In the genomic region with DNA sequence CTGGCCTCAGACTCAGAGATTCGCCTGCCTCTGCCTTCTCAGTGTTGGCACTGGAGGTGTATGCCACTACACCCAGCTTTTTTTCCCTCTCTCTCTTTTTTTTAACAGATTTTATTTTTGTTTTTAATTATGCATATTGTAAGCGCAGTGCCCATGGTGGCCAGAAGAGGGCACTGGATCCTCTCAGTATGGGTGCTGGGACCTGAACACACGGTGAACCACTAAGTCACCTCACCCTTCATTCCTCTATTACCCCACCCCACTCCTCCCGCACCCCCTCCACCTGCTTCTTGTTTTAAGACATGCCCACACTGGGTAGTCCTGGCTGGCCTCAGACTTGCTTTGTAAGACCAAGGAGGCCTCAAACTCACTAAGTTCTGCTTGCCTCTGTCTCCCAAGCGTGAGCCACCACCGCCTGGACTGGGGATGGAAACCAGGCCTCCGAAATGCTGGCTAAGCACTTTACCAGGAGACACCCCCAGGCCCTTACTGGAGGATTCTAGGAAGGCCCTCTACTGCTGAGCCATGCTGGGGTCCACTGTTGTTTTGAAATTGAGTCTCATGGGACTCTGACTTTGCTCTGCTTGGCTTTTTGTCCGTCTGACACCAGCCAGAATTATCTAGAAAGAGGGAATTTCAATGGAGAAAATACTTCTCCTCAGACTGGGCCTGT, we compare ENCODE assay signal across 9 mouse cellular contexts. TPM values are rescaled to one million over a fixed set of nuclear protein-coding genes. Genes with fewer than 3 reads are reported as not detected.
DNase-seq lines count a peak whose midpoint lies in the region; ATAC-seq and TF ChIP-seq lines count a peak whose summit lies in the region.
"Had no signal": no experiment of that assay in that cellular context is flagged by ENCODE, and none has a peak within 500 bp of the region (broad histone marks: within the 10 kb centered on the region; RNA-seq: fewer than 3 reads in every experiment).

No protein-coding gene starts in this region.

- H3K36me3 ChIP-seq in intestine, postnatal 0 days (ENCODE audit: control insufficient read depth, insufficient read depth), result peaks cover 71% of the 10 kb centered on the region
- H3K36me3 ChIP-seq in intestine, embryonic 16.5 days (ENCODE audit: control insufficient read depth, insufficient read depth, low read length), result peaks cover 11% of the 10 kb centered on the region; the same call in 1 of the 2 replicates
- peaks cover 75% of the 10 kb centered on the region for H3K36me3 ChIP-seq in limb, embryonic 14.5 days (ENCODE audit: control insufficient read depth, insufficient read depth, low read length)
- no peaks in the 10 kb centered on the region for H3K36me3 ChIP-seq in neural tube, embryonic 15.5 days

- no peaks in the 10 kb centered on the region for H3K27me3 ChIP-seq in intestine, postnatal 0 days (replicated peaks; ENCODE audit: control insufficient read depth, insufficient read depth, low read length)
- H3K27me3 ChIP-seq in intestine, embryonic 16.5 days (replicated peaks; ENCODE audit: control insufficient read depth, insufficient read depth, low read length), result no peaks in the 10 kb centered on the region
- no peaks in the 10 kb centered on the region for H3K27me3 ChIP-seq in limb, embryonic 14.5 days (ENCODE audit: control insufficient read depth, insufficient read depth, low read length)
- H3K27me3 ChIP-seq in neural tube, embryonic 15.5 days (replicated peaks), result no peaks in the 10 kb centered on the region
- H3K27me3 ChIP-seq: embryonic facial prominence, embryonic 13.5 days had no signal

- TF ChIP-seq POLR2A in bone marrow macrophage, adult 2 months (IDR thresholded peaks at IDR 0.05; ENCODE audit: borderline replicate concordance, low read depth, low read length), result no peak
- TF ChIP-seq POLR2A in limb, embryonic 14.5 days (IDR thresholded peaks at IDR 0.05; ENCODE audit: borderline replicate concordance, extremely low read depth, insufficient read depth, insufficient read length), result no peak

- 57% methylated on average over 8 of the region's 8 CpGs for WGBS in intestine, postnatal 0 days
- 60% methylated on average over 8 of the region's 8 CpGs for WGBS in intestine, embryonic 16.5 days
- WGBS in limb, embryonic 14.5 days, result 55% methylated on average over 8 of the region's 8 CpGs
- WGBS in neural tube, embryonic 15.5 days, result 64% methylated on average over 8 of the region's 8 CpGs

- ATAC-seq in intestine, postnatal 0 days, result no peak
- ATAC-seq in intestine, embryonic 16.5 days, result no peak
- ATAC-seq in CD4-positive, CD25-positive, alpha-beta regulatory T cell, adult 4 months, result peak; percentile 49
- ATAC-seq in limb, embryonic 14.5 days (ENCODE audit: low FRiP score, low read depth), result peak; percentile 21; the same call in 1 of the 2 replicates
- 0 out of 2 replicates have a peak, but pooled peaks have one; percentile 36 for ATAC-seq in neural tube, embryonic 15.5 days (ENCODE audit: low FRiP score)
- no peak for ATAC-seq in frontal cortex, adult (ENCODE audit: low TSS enrichment)

- no peak overlapping the region for H3K27ac ChIP-seq in intestine, postnatal 0 days (ENCODE audit: low read depth, low read length)
- no peak overlapping the region for H3K27ac ChIP-seq in intestine, embryonic 16.5 days (ENCODE audit: low read length)
- no peak overlapping the region for H3K27ac ChIP-seq in bone marrow macrophage, adult 2 months (ENCODE audit: insufficient read depth, low read depth, low read length)
- H3K27ac ChIP-seq in limb, embryonic 14.5 days (replicated peaks; ENCODE audit: low read depth, low read length), result 0 out of 2 replicates have a peak overlapping the region, but pooled peaks have one; percentile 8
- H3K27ac ChIP-seq in neural tube, embryonic 15.5 days (replicated peaks), result no peak overlapping the region
- H3K27ac ChIP-seq: embryonic facial prominence, embryonic 13.5 days had no signal

- H3K4me2 ChIP-seq in intestine, postnatal 0 days (replicated peaks; ENCODE audit: low read depth), result no peak overlapping the region
- no peak overlapping the region for H3K4me2 ChIP-seq in intestine, embryonic 16.5 days (ENCODE audit: low read depth, low read length)
- no peak overlapping the region for H3K4me2 ChIP-seq in limb, embryonic 14.5 days (replicated peaks; ENCODE audit: low read depth, low read length, severe bottlenecking)
- no peak overlapping the region for H3K4me2 ChIP-seq in neural tube, embryonic 15.5 days
- H3K4me2 ChIP-seq: embryonic facial prominence, embryonic 13.5 days had no signal

- H3K4me1 ChIP-seq in intestine, postnatal 0 days (replicated peaks; ENCODE audit: control insufficient read depth, insufficient read depth, low read length), result no peaks in the 10 kb centered on the region
- peaks cover 12% of the 10 kb centered on the region for H3K4me1 ChIP-seq in intestine, embryonic 16.5 days (ENCODE audit: control insufficient read depth, insufficient read depth, low read length)
- H3K4me1 ChIP-seq in bone marrow macrophage, adult 2 months (ENCODE audit: control insufficient read depth, insufficient read depth, low read length), result no peaks in the 10 kb centered on the region
- no peaks in the 10 kb centered on the region for H3K4me1 ChIP-seq in limb, embryonic 14.5 days (ENCODE audit: control insufficient read depth, insufficient read depth, low read length)
- H3K4me1 ChIP-seq in neural tube, embryonic 15.5 days, result no peaks in the 10 kb centered on the region

- DNase-seq in forelimb bud, embryonic 11.5 days (ENCODE audit: low read depth, low spot score), result peak; percentile 48
- DNase-seq in limb, embryonic 14.5 days (ENCODE audit: low spot score), result peak; percentile 29

- no peaks in the 10 kb centered on the region for H3K9me3 ChIP-seq in intestine, postnatal 0 days (ENCODE audit: control insufficient read depth)
- H3K9me3 ChIP-seq in intestine, embryonic 16.5 days (ENCODE audit: control insufficient read depth, low read length), result no peaks in the 10 kb centered on the region
- H3K9me3 ChIP-seq in limb, embryonic 14.5 days (ENCODE audit: control insufficient read depth, low read length), result no peaks in the 10 kb centered on the region
- H3K9me3 ChIP-seq in neural tube, embryonic 15.5 days (replicated peaks), result no peaks in the 10 kb centered on the region
- H3K9me3 ChIP-seq: embryonic facial prominence, embryonic 13.5 days had no signal

- no peak overlapping the region for H3K9ac ChIP-seq in intestine, postnatal 0 days (ENCODE audit: low read depth, low read length)
- H3K9ac ChIP-seq in intestine, embryonic 16.5 days (ENCODE audit: low read depth, low read length), result no peak overlapping the region
- no peak overlapping the region for H3K9ac ChIP-seq in limb, embryonic 14.5 days (ENCODE audit: low read depth, low read length, severe bottlenecking)
- no peak overlapping the region for H3K9ac ChIP-seq in neural tube, embryonic 15.5 days (replicated peaks)
- H3K9ac ChIP-seq: embryonic facial prominence, embryonic 13.5 days had no signal

- H3K4me3 ChIP-seq in intestine, postnatal 0 days (ENCODE audit: low read depth, low read length), result no peak overlapping the region
- no peak overlapping the region for H3K4me3 ChIP-seq in intestine, embryonic 16.5 days (ENCODE audit: low read length)
- no peak overlapping the region for H3K4me3 ChIP-seq in bone marrow macrophage, adult 2 months (ENCODE audit: insufficient read depth, low read length)
- no peak overlapping the region for H3K4me3 ChIP-seq in limb, embryonic 14.5 days (replicated peaks; ENCODE audit: low read length)
- no peak overlapping the region for H3K4me3 ChIP-seq in neural tube, embryonic 15.5 days (replicated peaks)
- H3K4me3 ChIP-seq: embryonic facial prominence, embryonic 13.5 days had no signal

- peak; percentile 87 for TF ChIP-seq CTCF in intestine, postnatal 0 days (IDR thresholded peaks at IDR 0.05; ENCODE audit: low read depth)
- peak; percentile 72 for TF ChIP-seq CTCF in bone marrow macrophage, adult 2 months (IDR thresholded peaks at IDR 0.05; ENCODE audit: low read depth, low read length)

RNA-seq across cellular contexts. Expression of a gene that starts 4.9 kb away (rescaled TPM):
- 15.9 and 21.1 TPM in 2 replicates for polyA plus RNA-seq in intestine, postnatal 0 days (2015; fragmentation: Nextera tagmentation; extraction: Ambion mirVana)
- polyA plus RNA-seq in intestine, embryonic 16.5 days (2015; fragmentation: Nextera tagmentation; extraction: Ambion mirVana), result 17.3 and 18.4 TPM in 2 replicates
- polyA plus RNA-seq in CD4-positive, CD25-positive, alpha-beta regulatory T cell, adult 4 months (2017; shearing (Covaris generic)), result not detected
- polyA plus RNA-seq in bone marrow macrophage, adult 2 months (2012; ENCODE audit: insufficient read depth, insufficient read length, missing spikeins), result not detected in 2 replicates
- polyA plus RNA-seq in limb, embryonic 14.5 days (2012; rRNA removed), result 0.17 TPM in 1 of 2 replicates, not detected in the other
- polyA plus RNA-seq in limb, embryonic 14.5 days (2014; fragmentation: Nextera tagmentation; extraction: Ambion mirVana), result 0.44 and 1.1 TPM in 2 replicates
- 0.42 and 1.1 TPM in 2 replicates for polyA plus RNA-seq in neural tube, embryonic 15.5 days (2015; fragmentation: Nextera tagmentation; extraction: Ambion mirVana)

RNA-seq across cellular contexts. Expression of a gene that starts 12.2 kb away (rescaled TPM):
- polyA plus RNA-seq in intestine, postnatal 0 days (2015; fragmentation: Nextera tagmentation; extraction: Ambion mirVana), result 15.5 and 18.4 TPM in 2 replicates
- polyA plus RNA-seq in intestine, embryonic 16.5 days (2015; fragmentation: Nextera tagmentation; extraction: Ambion mirVana), result 23.3 and 24.7 TPM in 2 replicates
- polyA plus RNA-seq in CD4-positive, CD25-positive, alpha-beta regulatory T cell, adult 4 months (2017; shearing (Covaris generic)), result 1 to 10 TPM in 1 of 2 experiments, under 1 TPM in 1; 0.61 to 1.4 TPM
- polyA plus RNA-seq in bone marrow macrophage, adult 2 months (2012; ENCODE audit: insufficient read depth, insufficient read length, missing spikeins), result 8.7 and 16.2 TPM in 2 replicates
- 155 and 191 TPM in 2 replicates for polyA plus RNA-seq in limb, embryonic 14.5 days (2012; rRNA removed)
- 31.6 and 38.8 TPM in 2 replicates for polyA plus RNA-seq in limb, embryonic 14.5 days (2014; fragmentation: Nextera tagmentation; extraction: Ambion mirVana)
- 14.0 and 22.5 TPM in 2 replicates for polyA plus RNA-seq in neural tube, embryonic 15.5 days (2015; fragmentation: Nextera tagmentation; extraction: Ambion mirVana)

RNA-seq across cellular contexts. Expression of a gene that starts 41.7 kb away (rescaled TPM):
- polyA plus RNA-seq in intestine, postnatal 0 days (2015; fragmentation: Nextera tagmentation; extraction: Ambion mirVana), result 6.4 TPM in 2 replicates
- polyA plus RNA-seq in intestine, embryonic 16.5 days (2015; fragmentation: Nextera tagmentation; extraction: Ambion mirVana), result 9.7 and 9.9 TPM in 2 replicates
- not detected for polyA plus RNA-seq in CD4-positive, CD25-positive, alpha-beta regulatory T cell, adult 4 months (2017; shearing (Covaris generic))
- 12.2 and 12.3 TPM in 2 replicates for polyA plus RNA-seq in bone marrow macrophage, adult 2 months (2012; ENCODE audit: insufficient read depth, insufficient read length, missing spikeins)
- 38.6 and 49.6 TPM in 2 replicates for polyA plus RNA-seq in limb, embryonic 14.5 days (2012; rRNA removed)
- 13.1 and 15.0 TPM in 2 replicates for polyA plus RNA-seq in limb, embryonic 14.5 days (2014; fragmentation: Nextera tagmentation; extraction: Ambion mirVana)
- polyA plus RNA-seq in neural tube, embryonic 15.5 days (2015; fragmentation: Nextera tagmentation; extraction: Ambion mirVana), result 4.9 and 7.4 TPM in 2 replicates

Comparison
In these comparisons a context has a peak if more than half of its experiments do, and no peak if none do; other contexts are left out.
1. ATAC-seq: peak in CD4-positive, CD25-positive, alpha-beta regulatory T cell, adult 4 months (single experiment), limb, embryonic 14.5 days (single experiment) and neural tube, embryonic 15.5 days (single experiment); none in intestine, postnatal 0 days (single experiment), intestine, embryonic 16.5 days (single experiment) and frontal cortex, adult (single experiment).